Mouse (Mus musculus) thymus, adult 18-20 months (tissue): ENCODE results near the gene Tlx3.
A peak's percentile ranks its signal among the peaks of the same experiment; 100 is the strongest.

Experiments
- DNase-seq, 2 experiments: peaks; one replicate each; pipeline ENCODE4 v3.0.0; 2022; ENCODE audit warnings: mixed read lengths in 2 of 2

Gene Tlx3

DNA sequence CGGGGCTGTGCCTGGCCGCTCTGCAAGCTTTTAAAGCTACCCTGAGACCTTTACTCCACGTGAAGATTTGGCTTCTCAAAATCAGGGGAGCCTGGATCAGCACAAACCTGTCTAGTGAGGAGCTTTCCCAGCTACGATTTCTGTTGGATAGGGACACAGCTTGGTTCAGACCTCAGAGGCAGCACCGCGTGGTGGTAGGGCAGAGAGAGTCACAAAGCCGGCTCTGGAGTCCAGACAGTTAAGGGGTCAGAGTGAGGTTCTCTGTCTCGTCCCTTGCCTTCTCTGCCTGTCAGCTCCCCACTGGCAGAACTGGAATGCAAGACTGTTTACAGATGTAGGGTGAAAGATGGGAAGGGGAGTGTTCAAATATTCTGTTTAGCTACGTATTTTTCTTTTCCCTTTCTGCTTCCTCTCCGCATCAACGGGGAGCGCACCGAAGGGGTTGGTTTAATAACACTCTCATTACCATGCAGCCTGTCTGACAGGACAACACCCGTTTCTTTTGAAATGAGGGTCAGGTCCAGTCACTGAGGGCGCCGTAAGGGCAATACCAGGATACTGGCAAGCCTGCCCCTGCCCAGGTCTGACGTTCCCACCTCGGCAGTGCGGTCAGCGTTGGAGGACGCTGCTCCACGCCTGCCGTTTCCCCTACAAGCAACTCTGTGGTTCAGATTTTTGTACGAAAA is 6.8 kb downstream of the Tlx3 start:
- no peak for DNase-seq

GRCm38 (mm10) chr11:33195531-33196446 is 7.6 kb downstream of the Tlx3 start:
- DNase-seq: no peak

DNA sequence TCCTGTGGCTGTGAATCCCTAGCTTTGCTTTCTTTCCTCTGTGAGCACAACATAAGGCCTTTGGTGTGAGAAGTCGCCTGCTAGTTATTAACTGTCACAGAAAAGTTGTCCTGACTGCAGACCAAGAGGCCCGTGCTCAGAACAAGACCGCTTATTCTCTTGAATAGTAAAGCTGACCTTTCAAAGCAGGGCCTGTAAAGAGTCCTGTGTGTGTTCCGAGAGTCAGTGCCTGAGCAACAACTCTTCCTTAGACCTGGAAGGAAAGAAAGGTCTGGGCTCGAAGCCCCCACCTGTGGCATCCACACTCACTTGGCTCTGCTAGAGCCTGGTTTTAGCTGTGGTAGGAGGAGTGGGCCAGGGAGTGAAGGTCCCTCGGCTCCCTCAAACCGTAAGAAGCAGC is 8.3 kb downstream of the Tlx3 start:
- no peak for DNase-seq

DNA sequence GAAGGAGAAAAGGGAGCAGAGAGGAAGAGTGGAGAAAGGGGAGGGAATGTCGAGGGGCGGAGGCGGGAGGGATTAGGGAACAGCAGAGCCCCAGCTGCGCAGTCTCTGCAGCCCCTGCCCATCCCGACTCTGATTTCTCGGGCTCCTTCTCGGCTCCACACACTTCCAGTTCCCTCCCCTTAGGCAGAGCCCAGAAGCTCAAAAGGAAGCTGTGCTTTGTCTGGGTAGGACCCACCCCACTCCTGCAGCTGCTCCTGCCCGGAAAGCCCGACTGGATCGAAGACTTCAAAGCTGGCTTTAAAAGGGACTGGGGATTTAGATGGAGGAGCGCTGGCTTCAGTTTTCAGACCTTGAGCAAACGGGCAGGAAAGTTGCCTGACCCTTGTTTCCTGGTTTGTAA is 9.7 kb downstream of the Tlx3 start:
- DNase-seq: no peak

DNA sequence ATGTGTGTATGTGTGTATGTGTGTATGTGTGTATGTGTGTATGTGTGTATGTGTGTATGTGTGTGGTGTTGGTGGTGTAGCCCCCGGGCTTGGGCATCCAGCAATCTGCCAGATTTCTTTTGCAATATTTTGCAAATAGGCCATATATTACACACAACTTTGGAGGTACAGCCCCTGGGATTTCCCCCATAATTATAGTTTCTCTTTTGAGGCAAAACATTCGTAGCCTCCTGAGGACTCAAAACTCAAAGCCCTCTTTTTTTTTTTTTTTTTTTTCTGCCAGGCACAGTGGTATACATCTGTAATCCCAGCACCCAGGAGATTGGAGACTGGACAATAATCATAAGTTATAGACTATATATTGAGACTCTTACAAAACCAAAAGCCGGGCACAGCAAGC is 21.6 kb downstream of the Tlx3 start:
- DNase-seq: no peak

DNA sequence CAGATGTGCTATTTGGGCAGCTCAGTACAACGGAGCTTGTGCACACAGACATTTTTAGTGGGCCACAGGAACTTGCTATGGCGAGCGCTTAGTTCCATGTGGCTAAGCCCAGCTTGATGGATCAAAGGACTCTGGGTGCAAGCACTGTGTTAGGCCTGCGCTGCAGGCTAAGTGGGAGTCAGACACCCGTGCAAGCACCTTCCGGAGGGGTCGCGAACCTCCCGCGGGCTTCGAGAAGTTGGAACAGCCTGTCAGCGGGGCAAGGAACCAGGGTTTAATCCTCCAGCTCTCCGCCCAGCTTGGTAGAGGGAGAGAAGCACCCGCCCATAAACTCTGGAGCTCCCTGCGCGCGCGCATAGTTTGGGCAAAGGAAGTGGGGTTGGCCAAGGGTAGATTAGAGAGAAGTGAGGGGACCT is 22.7 kb downstream of the Tlx3 start:
- DNase-seq: no peak

DNA sequence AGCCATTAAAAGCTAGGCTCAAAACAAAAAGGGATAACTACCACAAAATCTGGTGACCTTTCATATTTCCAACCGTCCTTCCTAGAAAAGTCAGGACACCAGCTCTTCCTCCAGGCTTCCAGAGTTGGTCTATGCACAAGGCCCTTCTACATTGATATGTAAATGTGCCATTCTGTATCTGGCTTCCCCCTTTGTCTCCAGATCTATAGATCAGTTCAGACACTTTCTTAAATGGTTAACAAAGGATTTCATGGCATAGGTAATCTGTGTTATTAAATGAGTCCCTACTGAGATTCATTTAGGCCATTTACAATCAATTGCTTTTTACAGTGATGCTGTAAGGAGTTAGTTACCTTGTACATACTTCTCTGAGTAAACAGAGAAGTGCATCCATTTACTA is 23.6 kb downstream of the Tlx3 start:
- no peak for DNase-seq

DNA sequence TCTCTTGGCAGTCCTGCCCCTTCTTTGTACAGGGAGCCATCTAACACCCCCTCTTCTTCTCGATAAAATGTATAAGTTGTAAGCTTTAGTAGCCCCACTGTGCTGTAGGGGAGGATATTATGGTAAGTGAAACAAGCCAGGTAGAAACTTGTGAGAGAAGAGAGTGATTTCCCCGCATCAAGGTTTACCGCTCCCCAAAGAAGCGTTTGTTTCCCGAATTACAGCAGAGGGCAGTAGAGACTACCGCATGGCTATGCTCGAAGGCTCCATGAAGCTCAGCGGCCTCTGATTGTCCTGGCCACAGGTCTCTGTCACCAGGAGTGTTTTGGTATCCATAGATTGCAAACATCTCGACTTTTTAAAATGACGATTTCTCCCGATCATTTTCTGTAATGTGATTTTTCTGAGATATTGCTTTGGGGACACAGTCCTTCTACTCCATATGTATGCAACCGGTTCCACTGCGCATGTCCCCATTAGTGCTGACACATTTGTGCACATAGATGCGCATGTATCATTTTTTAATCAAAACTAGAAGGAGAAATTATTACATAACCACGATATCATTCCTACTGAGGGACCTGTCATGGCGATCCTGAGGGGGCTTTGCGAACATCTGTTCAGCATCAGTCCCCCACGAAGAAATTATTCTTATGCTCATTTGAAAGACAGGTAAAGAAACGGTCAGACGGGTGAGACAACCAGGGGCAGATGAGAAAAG is 26.7 kb downstream of the Tlx3 start:
- no peak for DNase-seq

GRCm38 (mm10) chr11:33175768-33176167 is 27.6 kb downstream of the Tlx3 start:
- no peak for DNase-seq

DNA sequence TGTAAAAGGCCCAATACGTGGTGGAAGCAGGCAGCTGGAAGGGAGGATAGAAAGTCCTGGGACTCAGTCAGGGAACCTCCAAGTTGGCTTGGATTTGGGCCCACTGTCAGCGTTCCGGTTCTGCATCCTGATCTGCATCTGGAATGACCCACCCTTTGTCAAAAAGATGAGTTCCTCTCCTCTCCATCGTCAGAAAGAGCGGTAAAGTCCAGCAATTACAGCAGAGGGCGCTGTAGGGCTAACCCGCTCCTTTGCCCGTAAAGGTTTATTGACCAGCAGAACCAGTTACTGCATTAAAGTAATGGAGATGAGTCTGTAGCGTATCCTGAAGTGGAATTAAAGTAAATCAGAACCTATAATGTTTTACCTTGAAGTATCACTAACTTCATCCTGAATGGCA is 32.9 kb downstream of the Tlx3 start:
- no peak for DNase-seq

DNA sequence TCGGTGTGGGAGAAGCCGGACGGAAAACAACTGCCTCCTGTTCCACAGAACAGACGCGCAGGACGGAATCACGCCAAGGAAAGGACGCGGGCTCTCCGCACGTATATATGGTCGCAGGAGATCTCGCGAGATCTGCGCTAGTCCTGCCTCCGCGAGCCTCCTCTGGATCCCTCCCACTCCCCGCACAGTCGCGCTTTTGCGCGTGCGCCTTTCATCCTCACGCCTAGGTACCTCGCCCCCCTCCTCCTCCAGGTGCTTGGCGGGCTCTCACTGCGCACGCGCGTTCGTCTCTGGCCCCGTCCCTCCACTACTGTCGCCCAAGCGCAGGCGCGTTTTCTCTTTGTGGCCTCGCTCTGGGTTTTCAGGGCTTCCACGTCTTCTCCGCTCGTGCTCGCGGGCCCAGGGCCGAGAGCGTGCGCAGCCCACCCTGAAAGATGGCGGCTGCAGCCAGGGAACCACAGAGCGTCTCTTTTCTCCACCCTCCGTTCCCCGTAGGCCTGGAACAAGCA is 40.3 kb downstream of the Tlx3 start, which contains the start of gene Npm1:
Gene Npm1, minus strand, starts transcription at position 209 of the 509 bp plus-strand sequence.
- DNase-seq: peak; percentile 99 to 100

DNA sequence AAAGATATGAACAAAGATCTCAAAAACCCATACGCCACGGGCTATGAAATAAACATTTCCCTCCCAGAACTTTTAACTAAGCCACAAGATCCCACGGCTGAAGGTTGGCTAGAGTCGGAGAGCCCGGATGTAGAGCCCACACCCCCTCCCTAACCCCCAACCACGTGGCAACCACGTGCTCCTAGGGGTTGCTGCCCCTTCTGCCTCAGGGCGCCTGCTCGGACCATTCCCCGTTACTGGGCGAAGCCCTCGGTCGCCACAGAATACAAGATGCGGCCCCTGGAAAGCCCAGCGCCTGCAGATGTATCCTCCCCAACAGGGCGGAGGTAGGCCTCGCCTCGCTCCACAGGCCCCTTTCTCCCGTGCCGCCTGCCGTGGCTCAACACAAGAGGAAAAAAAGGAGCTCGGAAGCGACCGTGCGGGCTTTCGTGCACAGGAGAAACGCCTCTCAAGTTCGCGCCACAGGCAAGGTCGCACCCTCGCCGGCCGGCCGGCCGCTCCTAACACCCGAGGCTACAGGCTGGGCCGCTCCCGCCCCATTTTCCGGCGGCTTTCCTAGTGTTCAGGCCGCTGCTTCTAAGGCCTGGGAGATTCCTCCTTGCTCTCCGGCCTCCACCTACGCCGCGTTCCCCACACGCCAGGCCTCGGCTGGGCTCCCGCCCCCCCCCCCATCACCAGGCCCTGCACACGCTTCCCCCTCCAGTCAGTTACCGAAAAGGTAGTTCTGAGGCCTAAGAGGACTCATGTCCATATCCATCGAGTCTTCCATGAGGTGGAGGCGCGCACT is 41.0 kb downstream of the Tlx3 start:
- DNase-seq: peak; percentile 57 to 67

DNA sequence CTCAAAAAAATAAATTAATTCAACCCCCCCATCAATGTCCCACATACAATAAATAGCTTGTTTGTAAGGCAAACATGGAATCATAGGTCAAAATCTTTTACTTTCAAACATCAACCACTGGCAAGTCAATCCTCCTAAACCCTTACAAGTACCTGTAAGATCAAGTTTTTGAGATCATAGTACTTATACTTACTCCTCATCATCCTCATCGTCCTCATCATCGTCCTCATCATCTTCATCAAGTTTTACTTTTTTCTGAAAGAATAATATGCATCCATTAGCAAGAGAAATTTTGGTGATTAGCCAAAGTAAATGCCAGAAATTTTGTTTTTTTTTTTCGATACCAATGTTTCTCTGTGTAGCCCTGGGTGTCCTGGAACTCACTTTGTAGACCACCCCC is 43.6 kb downstream of the Tlx3 start:
- DNase-seq: no peak

DNA sequence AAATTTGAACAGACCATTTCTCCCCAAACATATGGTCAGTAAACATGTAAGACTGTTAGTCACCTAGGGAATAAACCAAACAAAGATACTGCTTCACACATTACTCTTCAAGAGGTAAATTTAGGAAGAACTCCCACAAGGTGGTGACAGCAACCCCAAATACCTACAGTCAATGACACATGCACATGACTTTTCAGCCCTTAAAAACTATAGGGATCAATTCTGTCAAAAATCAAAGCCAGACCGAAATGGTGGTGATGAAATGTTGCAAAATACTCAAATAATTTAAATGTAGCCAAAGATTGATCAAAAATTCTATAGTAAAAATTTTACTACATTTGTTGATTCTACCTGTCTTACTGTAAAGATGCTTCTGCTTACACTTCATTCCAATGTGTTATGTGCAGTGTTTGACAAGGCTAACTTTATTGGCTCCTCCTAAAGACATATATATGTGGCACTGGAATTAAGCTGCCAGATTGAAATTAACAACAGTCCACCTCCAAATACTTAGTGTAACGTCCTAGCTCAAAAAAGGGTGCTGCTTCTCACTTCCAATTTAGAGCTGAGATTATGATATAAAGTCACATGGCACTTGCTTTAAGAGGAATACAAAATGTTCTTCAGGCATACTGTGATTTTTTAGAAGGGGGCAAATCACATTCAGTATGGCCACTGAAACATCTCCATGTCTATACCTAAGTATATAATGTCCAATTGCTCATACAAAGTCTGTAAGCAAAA is 45.8 kb downstream of the Tlx3 start:
- no peak for DNase-seq

- DNase-seq: no peak
Observed at GRCm38 (mm10) chr11:33156436-33157015, 46.9 kb downstream of the Tlx3 start.

GRCm38 (mm10) chr11:33154459-33154858 is 48.9 kb downstream of the Tlx3 start:
- no peak for DNase-seq

DNA sequence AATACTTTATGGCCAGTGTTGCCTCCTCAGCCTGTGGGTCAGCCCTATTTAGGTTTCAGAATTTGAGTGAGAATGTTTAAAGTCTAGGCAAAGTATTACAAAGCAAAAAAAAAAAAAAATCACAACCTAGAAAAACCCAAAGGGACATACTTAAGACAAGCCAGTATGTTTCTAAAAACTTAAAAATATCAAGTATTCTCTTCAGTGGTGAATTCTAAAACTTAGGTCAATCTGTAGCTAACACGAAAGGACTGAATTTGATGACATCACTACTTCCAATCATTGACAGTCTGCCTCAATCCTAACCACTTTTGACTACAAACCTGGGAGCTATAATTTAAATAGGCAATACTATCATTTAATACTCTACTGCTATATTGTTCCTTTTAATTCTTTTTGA is 50.4 kb downstream of the Tlx3 start:
- no peak for DNase-seq

DNA sequence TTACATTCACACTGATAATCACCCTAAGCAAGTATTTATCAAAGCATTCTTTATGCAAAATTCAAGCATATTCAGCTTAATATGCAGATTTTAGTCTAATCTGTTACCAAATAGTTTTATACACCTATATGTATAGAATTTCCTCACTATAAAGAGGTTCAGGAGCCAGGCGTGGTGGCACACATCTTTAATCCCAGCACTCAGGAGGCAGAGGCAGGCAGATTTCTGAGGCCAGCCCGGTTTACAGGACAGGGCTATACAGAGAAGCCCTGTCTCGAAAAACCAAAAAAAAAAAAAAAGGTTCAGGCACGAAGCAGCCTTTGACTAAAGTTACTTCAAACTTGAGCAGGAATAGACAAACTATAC is 51.6 kb downstream of the Tlx3 start:
- no peak for DNase-seq

- no peak for DNase-seq
Observed at GRCm38 (mm10) chr11:33151128-33151779, 52.1 kb downstream of the Tlx3 start.
